23 mouse cellular contexts compared by ENCODE assay signal in genomic region chr15:11610043-11610670, GRCm38 (mm10).
DNase-seq lines count a peak whose midpoint lies in the region; ATAC-seq and TF ChIP-seq lines count a peak whose summit lies in the region.
"Had no signal": no experiment of that assay in that cellular context is flagged by ENCODE, and none has a peak within 500 bp of the region (broad histone marks: within the 10 kb centered on the region; RNA-seq: fewer than 3 reads in every experiment).

No protein-coding gene starts in this region.

- no peaks in the 10 kb centered on the region for H3K27me3 ChIP-seq in hindbrain, embryonic 11.5 days (ENCODE audit: control insufficient read depth, insufficient read depth, low read length)
- no peaks in the 10 kb centered on the region for H3K27me3 ChIP-seq in hindbrain, embryonic 10.5 days (ENCODE audit: insufficient read depth, poor library complexity, severe bottlenecking)
- H3K27me3 ChIP-seq in lung, postnatal 0 days (replicated peaks; ENCODE audit: insufficient read depth, low read length): no peaks in the 10 kb centered on the region
- no peaks in the 10 kb centered on the region for H3K27me3 ChIP-seq in neural tube, embryonic 11.5 days (ENCODE audit: control insufficient read depth, insufficient read depth, low read length)
- H3K27me3 ChIP-seq in neural tube, embryonic 15.5 days (replicated peaks): no peaks in the 10 kb centered on the region
- H3K27me3 ChIP-seq: forebrain, embryonic 13.5 days had no signal

- TF ChIP-seq EP300 in lung, postnatal 0 days (IDR thresholded peaks at IDR 0.05): 0 out of 2 replicates have a peak, but pooled peaks have one; percentile 9

- no peak overlapping the region for H3K27ac ChIP-seq in hindbrain, embryonic 11.5 days (ENCODE audit: low read depth, low read length)
- H3K27ac ChIP-seq in hindbrain, embryonic 10.5 days: no peak overlapping the region
- no peak overlapping the region for H3K27ac ChIP-seq in lung, postnatal 0 days (ENCODE audit: low read length)
- H3K27ac ChIP-seq in neural tube, embryonic 11.5 days (ENCODE audit: low read depth, low read length): no peak overlapping the region
- H3K27ac ChIP-seq in neural tube, embryonic 15.5 days (replicated peaks): no peak overlapping the region
- H3K27ac ChIP-seq: forebrain, embryonic 10.5 days; forebrain, embryonic 13.5 days; hindbrain, embryonic 14.5 days; hindbrain, postnatal 0 days had no signal

- intact Hi-C loops in gastrocnemius, postnatal 14 days (cut with DNase I; ENCODE audit: low total_unique reads): no loop called here

- H3K9me3 ChIP-seq in hindbrain, embryonic 11.5 days (ENCODE audit: control insufficient read depth, low read length): no peaks in the 10 kb centered on the region
- no peaks in the 10 kb centered on the region for H3K9me3 ChIP-seq in hindbrain, embryonic 10.5 days
- H3K9me3 ChIP-seq in lung, postnatal 0 days (ENCODE audit: low read length): no peaks in the 10 kb centered on the region
- H3K9me3 ChIP-seq in neural tube, embryonic 11.5 days (ENCODE audit: control insufficient read depth, low read length): no peaks in the 10 kb centered on the region
- no peaks in the 10 kb centered on the region for H3K9me3 ChIP-seq in neural tube, embryonic 15.5 days (replicated peaks)
- H3K9me3 ChIP-seq: forebrain, embryonic 10.5 days; forebrain, embryonic 13.5 days had no signal

- peak; percentile 40; the same call in 1 of the 2 replicates for ATAC-seq in hindbrain, embryonic 11.5 days (ENCODE audit: low FRiP score)
- ATAC-seq in lung, postnatal 0 days: peak; percentile 52; the same call in 1 of the 2 replicates
- peak; percentile 55; the same call in 1 of the 2 replicates for ATAC-seq in neural tube, embryonic 11.5 days (ENCODE audit: insufficient read depth, low FRiP score, low TSS enrichment)
- ATAC-seq in neural tube, embryonic 15.5 days (ENCODE audit: low FRiP score): no peak
- ATAC-seq: CD4-positive, CD25-positive, alpha-beta regulatory T cell, adult 4 months; forebrain, embryonic 13.5 days; forebrain, embryonic 16.5 days; hindbrain, postnatal 0 days had no signal

- H3K9ac ChIP-seq in hindbrain, embryonic 11.5 days (ENCODE audit: low read depth, low read length): no peak overlapping the region
- no peak overlapping the region for H3K9ac ChIP-seq in lung, postnatal 0 days (replicated peaks; ENCODE audit: low read depth)
- no peak overlapping the region for H3K9ac ChIP-seq in neural tube, embryonic 11.5 days (ENCODE audit: low read length)
- H3K9ac ChIP-seq in neural tube, embryonic 15.5 days (replicated peaks): no peak overlapping the region
- H3K9ac ChIP-seq: forebrain, embryonic 13.5 days; hindbrain, embryonic 14.5 days had no signal

- H3K4me1 ChIP-seq in hindbrain, embryonic 11.5 days (replicated peaks; ENCODE audit: control insufficient read depth, insufficient read depth, low read length): no peaks in the 10 kb centered on the region
- no peaks in the 10 kb centered on the region for H3K4me1 ChIP-seq in hindbrain, embryonic 10.5 days (replicated peaks)
- no peaks in the 10 kb centered on the region for H3K4me1 ChIP-seq in lung, postnatal 0 days (ENCODE audit: insufficient read depth, low read depth, low read length)
- no peaks in the 10 kb centered on the region for H3K4me1 ChIP-seq in neural tube, embryonic 11.5 days (ENCODE audit: control insufficient read depth, insufficient read depth, low read length)
- H3K4me1 ChIP-seq in neural tube, embryonic 15.5 days: no peaks in the 10 kb centered on the region
- H3K4me1 ChIP-seq: forebrain, embryonic 13.5 days had no signal

- TF ChIP-seq CTCF in lung, postnatal 0 days (IDR thresholded peaks at IDR 0.05): no peak

- 65% methylated on average over 3 of the region's 3 CpGs for WGBS in hindbrain, embryonic 11.5 days
- 78% methylated on average over 3 of the region's 3 CpGs for WGBS in hindbrain, embryonic 10.5 days
- WGBS in lung, postnatal 0 days: 64% methylated on average over 3 of the region's 3 CpGs
- 47% methylated on average over 3 of the region's 3 CpGs for WGBS in neural tube, embryonic 11.5 days
- 34% methylated on average over 3 of the region's 3 CpGs for WGBS in neural tube, embryonic 15.5 days

- H3K36me3 ChIP-seq in hindbrain, embryonic 11.5 days (ENCODE audit: control insufficient read depth, insufficient read depth, low read length): no peaks in the 10 kb centered on the region
- H3K36me3 ChIP-seq in hindbrain, embryonic 10.5 days: no peaks in the 10 kb centered on the region
- H3K36me3 ChIP-seq in lung, postnatal 0 days (ENCODE audit: insufficient read depth, low read length): no peaks in the 10 kb centered on the region
- no peaks in the 10 kb centered on the region for H3K36me3 ChIP-seq in neural tube, embryonic 11.5 days (ENCODE audit: control insufficient read depth, insufficient read depth, low read length)
- H3K36me3 ChIP-seq in neural tube, embryonic 15.5 days: no peaks in the 10 kb centered on the region
- H3K36me3 ChIP-seq: forebrain, embryonic 10.5 days had no signal

- DNase-seq in hindbrain, embryonic 11.5 days (ENCODE audit: low spot score): peak; percentile 4
- DNase-seq in hindbrain, embryonic 10.5 days (ENCODE audit: low spot score): no peak
- DNase-seq in lung, postnatal 0 days (ENCODE audit: low spot score): peak; percentile 29
- no peak for DNase-seq in lung, postnatal 14 days
- DNase-seq in neural tube, embryonic 11.5 days (ENCODE audit: low spot score): no peak
- peak; percentile 23 for DNase-seq in mesoderm, embryonic 11.5 days (ENCODE audit: low read depth, low spot score)
- DNase-seq in gastrocnemius, postnatal 14 days: no peak
- DNase-seq: adrenal gland, adult 2 months; adrenal gland, postnatal 14 days; cerebellum, adult 11-12 months; cerebellum, adult 8-10 months; cerebellum, postnatal 10 days; cerebellum, postnatal 36 days; gastrocnemius, postnatal 10 days; heart, adult 11 months had no signal

- no peak overlapping the region for H3K4me2 ChIP-seq in hindbrain, embryonic 11.5 days (replicated peaks; ENCODE audit: low read depth, low read length)
- H3K4me2 ChIP-seq in lung, postnatal 0 days (replicated peaks; ENCODE audit: low read depth, low read length): no peak overlapping the region
- H3K4me2 ChIP-seq in neural tube, embryonic 11.5 days (ENCODE audit: low read depth): no peak overlapping the region
- no peak overlapping the region for H3K4me2 ChIP-seq in neural tube, embryonic 15.5 days
- H3K4me2 ChIP-seq: forebrain, embryonic 13.5 days; heart, embryonic 11.5 days; hindbrain, embryonic 14.5 days had no signal

- no peak overlapping the region for H3K4me3 ChIP-seq in hindbrain, embryonic 11.5 days (ENCODE audit: low read depth, low read length)
- H3K4me3 ChIP-seq in hindbrain, embryonic 10.5 days: no peak overlapping the region
- H3K4me3 ChIP-seq in lung, postnatal 0 days (ENCODE audit: low read depth, low read length): no peak overlapping the region
- no peak overlapping the region for H3K4me3 ChIP-seq in neural tube, embryonic 11.5 days (ENCODE audit: low read depth, low read length)
- H3K4me3 ChIP-seq in neural tube, embryonic 15.5 days (replicated peaks): no peak overlapping the region
- H3K4me3 ChIP-seq: forebrain, embryonic 10.5 days; forebrain, embryonic 13.5 days had no signal

Comparison
In these comparisons a context has a peak if more than half of its experiments do, and no peak if none do; other contexts are left out.
1. DNase-seq: peak in hindbrain, embryonic 11.5 days (single experiment), lung, postnatal 0 days (single experiment) and mesoderm, embryonic 11.5 days (single experiment); none in hindbrain, embryonic 10.5 days (single experiment), lung, postnatal 14 days (single experiment), neural tube, embryonic 11.5 days (single experiment) and gastrocnemius, postnatal 14 days (single experiment).